Mouse (Mus musculus) midbrain, postnatal 0 days (tissue): Measurements from ENCODE around the gene Rps6kb1. TPM values are rescaled to one million over a fixed set of nuclear protein-coding genes. Genes with fewer than 3 reads are reported as not detected.
A peak's percentile ranks its signal among the peaks of the same experiment; 100 is the strongest.

ENCODE experiments used
- ATAC-seq: fragments of 200-750 bp; cut with Nextera tagmentation; 2 replicates; pipeline ENCODE4 v1.8.0; 2017; ENCODE audit warnings: moderate number of reproducible peaks, mild to moderate bottlenecking, moderate TSS enrichment, moderate library complexity; ENCODE audit not compliant: low FRiP score
- DNase-seq: peaks from one replicate; pipeline ENCODE4 v3.0.0-alpha.2; 2015; ENCODE audit warnings: low spot score
- H3K27ac ChIP-seq: fragments of 300-500 bp; sonication (generic); 2 replicates; pipeline ENCODE4 v1.5.1; 2014; ENCODE audit warnings: low read depth, mild to moderate bottlenecking, low read length, mixed read lengths
- H3K27me3 ChIP-seq: fragments of 300-500 bp; sonication (generic); 2 replicates; pipeline ENCODE4 v1.6.1; 2014; ENCODE audit warnings: low read length, control low read depth, mixed read lengths; ENCODE audit not compliant: insufficient read depth
- H3K36me3 ChIP-seq: fragments of 300-500 bp; sonication (generic); 2 replicates; pipeline ENCODE4 v1.6.1; 2014; ENCODE audit warnings: low read length, control low read depth, mixed read lengths; ENCODE audit not compliant: insufficient read depth
- H3K4me1 ChIP-seq: fragments of 300-500 bp; sonication (generic); 2 replicates; pipeline ENCODE4 v1.6.1; 2014; ENCODE audit warnings: mild to moderate bottlenecking, control low read depth, antibody characterized with exemption, low read length, mixed read lengths; ENCODE audit not compliant: insufficient read depth
- H3K4me2 ChIP-seq: fragments of 300-500 bp; sonication (generic); 2 replicates; pipeline ENCODE4 v1.6.1; 2014; ENCODE audit warnings: low read depth, mild to moderate bottlenecking, low read length, mixed read lengths; ENCODE audit not compliant: poor library complexity, severe bottlenecking
- H3K4me3 ChIP-seq: fragments of 300-500 bp; sonication (generic); 2 replicates; pipeline ENCODE4 v1.5.1; 2014; ENCODE audit warnings: low read depth, mild to moderate bottlenecking, low read length, moderate library complexity
- H3K9ac ChIP-seq: fragments of 300-500 bp; sonication (generic); replicated peaks from 2 replicates; pipeline ENCODE4 v1.6.1; 2014; ENCODE audit warnings: mild to moderate bottlenecking, low read length, moderate library complexity, mixed read lengths; ENCODE audit not compliant: poor library complexity, severe bottlenecking
- H3K9me3 ChIP-seq: fragments of 300-500 bp; sonication (generic); 2 replicates; pipeline ENCODE4 v1.6.1; 2016; ENCODE audit warnings: low read length, control low read depth
- CTCF ChIP-seq: IDR thresholded peaks from 2 replicates; pipeline ENCODE4 v1.5.1; 2016; ENCODE audit warnings: antibody characterized with exemption, mild to moderate bottlenecking
- WGBS: fragments of 180-500 bp; shearing (Covaris S2); extraction: QIAGEN DNeasy Blood & Tissue Kit; methylation state at CpG from one replicate; pipeline ENCODE4 v1.1.7; 2014; 5-methylcytosine and 5-hydroxymethylcytosine counted together
- polyA plus RNA-seq: library from polyadenylated mRNA; unstranded; fragments of >200 nt; fragmentation: Nextera tagmentation; extraction: Ambion mirVana; gene quantifications from 2 replicates; pipeline ENCODE4 v1.2.1, GENCODE M21; 2015
- total RNA-seq: library from RNA; depleted of rRNA; stranded (reverse); fragments of >200 nt; gene quantifications from 2 replicates; pipeline ENCODE4 v1.2.3, GENCODE M21; 2014

Gene Rps6kb1
- total and polyA plus RNA-seq, 2 experiments from 2014 or later, result 35.6 to 59.6 TPM

GRCm38 (mm10) chr11:86581943-86582542 lies 37.4 kb upstream of the Rps6kb1 start:
- TF ChIP-seq CTCF, result no peak
- no peaks in the 10 kb centered on the region for H3K27me3 ChIP-seq
- H3K27ac ChIP-seq, result no peak overlapping the region
- no peak overlapping the region for H3K9ac ChIP-seq
- H3K4me1 ChIP-seq, result no peaks in the 10 kb centered on the region
- WGBS, result 89% methylated on average over 12 of the region's 12 CpGs
- H3K9me3 ChIP-seq, result no peaks in the 10 kb centered on the region
- H3K4me2 ChIP-seq, result no peak overlapping the region
- DNase-seq (no peak), ATAC-seq (no peak)
- no peak overlapping the region for H3K4me3 ChIP-seq
- no peaks in the 10 kb centered on the region for H3K36me3 ChIP-seq

GRCm38 (mm10) chr11:86581250-86581753 lies 36.7 kb upstream of the Rps6kb1 start:
- ATAC-seq (no peak), DNase-seq (no peak)
- no peaks in the 10 kb centered on the region for H3K9me3 ChIP-seq
- H3K4me3 ChIP-seq, result no peak overlapping the region
- TF ChIP-seq CTCF, result no peak
- no peak overlapping the region for H3K27ac ChIP-seq
- H3K9ac ChIP-seq, result no peak overlapping the region
- H3K4me2 ChIP-seq, result no peak overlapping the region
- H3K36me3 ChIP-seq, result no peaks in the 10 kb centered on the region
- no peaks in the 10 kb centered on the region for H3K27me3 ChIP-seq
- 64% methylated on average over 11 of the region's 11 CpGs for WGBS
- H3K4me1 ChIP-seq, result no peaks in the 10 kb centered on the region

GRCm38 (mm10) chr11:86580319-86581113 lies 35.9 kb upstream of the Rps6kb1 start:
- 83% methylated on average over 9 of the region's 9 CpGs for WGBS
- Histone ChIP-seq H3K4me1 (no peaks in the 10 kb centered on the region), H3K27me3 (no peaks in the 10 kb centered on the region), H3K27ac (no peak overlapping the region), H3K4me2 (no peak overlapping the region), H3K9ac (no peak overlapping the region), H3K36me3 (no peaks in the 10 kb centered on the region), H3K4me3 (no peak overlapping the region), H3K9me3 (no peaks in the 10 kb centered on the region)
- ATAC-seq (no peak), DNase-seq (no peak)
- no peak for TF ChIP-seq CTCF

DNA sequence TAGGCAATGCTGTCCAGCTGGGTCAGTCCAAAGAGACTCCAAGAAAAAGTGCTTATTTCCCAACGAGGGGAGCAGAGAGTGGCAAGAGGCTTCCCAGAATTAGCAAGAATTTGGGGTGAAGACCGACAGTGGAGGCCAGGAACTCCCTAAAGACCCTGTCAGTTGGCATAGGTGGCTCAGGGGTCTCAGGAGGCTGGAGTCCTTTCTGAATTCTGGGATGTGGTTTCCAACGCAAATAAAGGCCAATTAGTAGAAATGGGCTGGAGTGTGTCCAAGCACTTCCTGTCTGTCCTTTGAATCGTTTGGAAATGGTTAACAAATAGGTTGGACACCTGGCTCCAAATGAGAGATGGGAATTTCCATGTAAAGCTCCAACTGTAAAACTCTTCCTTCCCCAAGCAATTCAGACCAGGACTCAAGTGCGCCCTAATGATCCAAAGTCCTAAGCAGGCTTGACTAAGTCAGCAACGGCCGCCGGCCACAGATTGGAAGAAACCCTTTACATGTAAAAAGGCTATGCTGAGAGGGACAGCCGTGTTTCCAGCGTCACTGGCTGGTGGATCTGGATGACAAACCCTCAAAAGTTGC lies 35.2 kb upstream of the Rps6kb1 start:
- Histone ChIP-seq H3K9ac (no peak overlapping the region), H3K36me3 (no peaks in the 10 kb centered on the region), H3K27ac (0 out of 2 replicates have a peak overlapping the region, but pooled peaks have one; percentile 26), H3K9me3 (no peaks in the 10 kb centered on the region), H3K4me3 (no peak overlapping the region), H3K27me3 (no peaks in the 10 kb centered on the region), H3K4me1 (no peaks in the 10 kb centered on the region), H3K4me2 (no peak overlapping the region)
- WGBS, result 84% methylated on average over 10 of the region's 10 CpGs
- TF ChIP-seq CTCF, result no peak
- no peak for DNase-seq
- no peak for ATAC-seq

DNA sequence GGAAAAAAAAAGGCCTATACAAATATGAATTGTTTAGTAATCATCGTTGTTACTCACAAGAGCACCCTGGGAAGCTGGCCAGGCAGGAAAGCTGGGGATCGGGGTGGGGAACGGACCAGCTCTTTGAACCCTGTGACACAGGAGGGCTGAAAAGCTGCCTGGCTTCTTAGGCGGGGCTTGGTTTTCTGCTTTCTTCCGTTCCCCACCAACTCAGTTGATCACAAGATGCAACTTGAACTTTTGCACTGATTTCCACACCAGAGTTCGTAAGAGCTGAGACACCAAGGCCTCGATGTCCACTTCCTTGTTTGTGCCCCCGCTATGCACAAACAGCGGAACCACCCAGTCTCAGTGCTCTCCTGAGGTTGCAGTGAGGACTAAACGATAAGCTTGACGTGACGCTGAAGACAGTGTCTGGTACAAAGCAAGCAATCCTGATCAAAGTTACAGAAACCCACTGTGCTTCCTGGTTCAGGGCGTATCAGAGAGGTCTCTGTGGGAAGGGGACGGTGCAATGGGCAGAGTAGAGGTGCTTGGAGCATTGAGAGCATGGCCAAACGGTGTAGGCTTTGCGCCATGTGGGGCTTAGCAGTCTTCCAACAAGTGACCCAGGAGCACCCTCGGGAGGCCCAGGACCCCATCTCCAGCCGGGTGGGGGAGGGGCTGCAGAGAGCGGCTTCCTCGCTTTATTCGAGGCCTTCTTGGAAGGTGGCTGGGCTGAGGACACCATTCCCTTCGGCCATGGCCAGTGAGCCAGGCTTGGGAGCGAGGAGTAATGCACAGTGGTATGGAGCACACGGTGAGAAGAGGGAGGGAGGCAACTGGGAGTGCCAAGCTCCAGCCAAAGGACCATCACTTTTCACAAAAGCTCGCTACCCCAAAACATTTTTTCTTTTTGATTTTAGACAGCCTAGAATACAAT lies 34.5 kb upstream of the Rps6kb1 start:
- no peak for DNase-seq
- Histone ChIP-seq H3K4me2 (no peak overlapping the region), H3K27me3 (no peaks in the 10 kb centered on the region), H3K27ac (peak overlapping the region; percentile 26; the same call in 1 of the 2 replicates), H3K9me3 (no peaks in the 10 kb centered on the region), H3K9ac (no peak overlapping the region), H3K4me1 (no peaks in the 10 kb centered on the region), H3K36me3 (no peaks in the 10 kb centered on the region), H3K4me3 (no peak overlapping the region)
- 77% methylated on average over 25 of the region's 25 CpGs for WGBS
- no peak for TF ChIP-seq CTCF
- ATAC-seq, result no peak
